Mouse (Mus musculus) splenic B cell, adult 2 months (primary cell): Measurements from ENCODE around the gene Gm47283.
"Not testable (repeated sequence)": the region's sequence is repeated elsewhere in the genome, so short reads cannot be mapped to it uniquely, and the experiment has no call there.

Source experiments
- DNase-seq: peaks from one replicate; pipeline ENCODE4 v3.0.0-alpha.2; 2011; ENCODE audit warnings: low read depth, low spot score
- H3K27me3 ChIP-seq: 2 replicates; pipeline ENCODE4 v1.6.1; 2012; ENCODE audit warnings: mild to moderate bottlenecking, low read length, moderate library complexity, mixed read lengths; ENCODE audit not compliant: control insufficient read depth, poor library complexity, insufficient read depth, severe bottlenecking
- H3K36me3 ChIP-seq: 2 replicates; pipeline ENCODE4 v1.6.1; 2012; ENCODE audit warnings: mild to moderate bottlenecking, low read length, moderate library complexity, mixed read lengths; ENCODE audit not compliant: control insufficient read depth, poor library complexity, insufficient read depth, severe bottlenecking

Gm47283 gene

GRCm38 (mm10) chrY:90743811-90744220 lies 40.7 kb upstream of the Gm47283 start:
- DNase-seq: peak; percentile 43
- H3K27me3 ChIP-seq: no peaks in the 10 kb centered on the region
- H3K36me3 ChIP-seq: peaks cover 13% of the 10 kb centered on the region

- DNase-seq: peak; percentile 85
- not testable (repeated sequence) for H3K36me3 ChIP-seq, H3K27me3 ChIP-seq
These were observed 40.1 kb upstream of the Gm47283 start for GRCm38 (mm10) chrY:90744381-90744981.

GRCm38 (mm10) chrY:90745256-90745655 lies 39.3 kb upstream of the Gm47283 start:
- peak; percentile 13 for DNase-seq
- not testable (repeated sequence) for H3K36me3 ChIP-seq, H3K27me3 ChIP-seq

- not testable (repeated sequence) for DNase-seq, H3K27me3 ChIP-seq, H3K36me3 ChIP-seq
These were observed 29.8 kb upstream of the Gm47283 start, which contains the start of gene Gm21860 for GRCm38 (mm10) chrY:90754721-90755120. Gm21860 (minus strand) TSS chrY:90754821.

- not testable (repeated sequence) for DNase-seq, H3K27me3 ChIP-seq, H3K36me3 ChIP-seq
These were observed 54.5 kb downstream of the Gm47283 start, which contains the start of gene Gm21748 for GRCm38 (mm10) chrY:90839077-90839476. Gm21748 (minus strand) TSS chrY:90839177.
